Mouse (Mus musculus) thymus, adult 2 months (tissue): ENCODE results near the gene Cd6. TPM values are rescaled to one million over a fixed set of nuclear protein-coding genes. Genes with fewer than 3 reads are reported as not detected.

Source experiments
- DNase-seq: peaks from one replicate; pipeline ENCODE4 v3.0.0; 2021
- H3K27ac ChIP-seq: fragments of 200-500 bp; 2 replicates; pipeline ENCODE4 v1.5.1; 2012; ENCODE audit warnings: low read length, control low read depth; ENCODE audit not compliant: control insufficient read depth, insufficient read depth
- H3K27me3 ChIP-seq: fragments of 200-500 bp; 2 replicates; pipeline ENCODE4 v1.6.1; 2012; ENCODE audit warnings: mild to moderate bottlenecking, low read length, moderate library complexity, mixed read lengths; ENCODE audit not compliant: control insufficient read depth, insufficient read depth
- H3K36me3 ChIP-seq: fragments of 200-500 bp; 2 replicates; pipeline ENCODE4 v1.6.1; 2012; ENCODE audit warnings: mild to moderate bottlenecking, low read length, moderate library complexity; ENCODE audit not compliant: control insufficient read depth, insufficient read depth
- H3K4me1 ChIP-seq: fragments of 200-500 bp; replicated peaks from 2 replicates; pipeline ENCODE4 v1.6.1; 2012; ENCODE audit warnings: low read length; ENCODE audit not compliant: control insufficient read depth, insufficient read depth
- H3K4me3 ChIP-seq: fragments of 200-500 bp; 2 replicates; pipeline ENCODE4 v1.5.1; 2012; ENCODE audit warnings: mild to moderate bottlenecking, low read length, control low read depth, moderate library complexity; ENCODE audit not compliant: control insufficient read depth, insufficient read depth
- CTCF ChIP-seq: fragments of 200-500 bp; IDR thresholded peaks from 2 replicates; pipeline ENCODE4 v1.5.1; 2012; ENCODE audit warnings: mild to moderate bottlenecking, control low read depth, low read length, moderate library complexity, borderline replicate concordance; ENCODE audit not compliant: control insufficient read depth, poor library complexity, insufficient read depth; ENCODE audit errors: extremely low read depth
- POLR2A ChIP-seq: fragments of 200-500 bp; IDR thresholded peaks from 2 replicates; pipeline ENCODE4 v1.6.1; 2012; ENCODE audit warnings: mild to moderate bottlenecking, low read length, control low read depth, moderate library complexity; ENCODE audit not compliant: control insufficient read depth, poor library complexity, insufficient read depth; ENCODE audit errors: extremely low read depth
- WGBS: fragments of 180-500 bp; shearing (Covaris S2); methylation state at CpG from one replicate; pipeline ENCODE4 v1.1.7; 2018; 5-methylcytosine and 5-hydroxymethylcytosine counted together
- polyA plus RNA-seq: library from polyadenylated mRNA; depleted of rRNA; stranded (reverse); fragments of >200 nt; gene quantifications from 2 replicates; pipeline ENCODE4 v1.2.3, GENCODE M21; 2012

The Cd6 gene
- polyA plus RNA-seq, 1 experiment = 317 TPM

DNA sequence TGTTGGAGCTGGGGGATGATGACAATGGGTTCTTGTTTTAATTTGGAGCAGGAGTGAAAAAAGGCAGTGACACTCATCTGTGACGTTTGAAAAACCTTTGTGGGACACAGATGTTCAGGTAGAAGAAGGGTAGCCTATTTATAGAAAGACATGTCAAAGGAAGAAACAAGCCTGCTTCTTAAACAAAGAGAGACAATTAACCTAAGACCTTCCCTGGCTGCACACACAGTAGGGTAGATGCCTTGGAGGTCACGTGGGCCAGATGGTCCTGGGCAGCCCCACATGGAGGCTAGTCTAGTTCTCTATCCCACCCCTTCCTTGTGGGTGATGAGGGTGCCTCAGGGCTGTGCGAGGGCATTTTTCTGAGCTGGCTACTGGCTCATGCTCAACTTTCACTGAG, 45.8 kb downstream of the Cd6 start:
- 28% methylated on average over 3 of the region's 3 CpGs for WGBS
- H3K36me3 ChIP-seq = peaks cover 4% of the 10 kb centered on the region; the same call in 1 of the 2 replicates
- no peak for DNase-seq
- H3K27me3 ChIP-seq = no peaks in the 10 kb centered on the region
- H3K4me3 ChIP-seq = no peak overlapping the region
- peak overlapping the region; percentile 90 for H3K27ac ChIP-seq
- H3K4me1 ChIP-seq = peaks cover 81% of the 10 kb centered on the region
- TF ChIP-seq CTCF (no peak), POLR2A (no peak)

GRCm38 (mm10) chr19:10783168-10783567, 46.7 kb downstream of the Cd6 start:
- no peak for DNase-seq
- Histone ChIP-seq H3K4me3 (no peak overlapping the region), H3K27ac (peak overlapping the region; percentile 90), H3K27me3 (no peaks in the 10 kb centered on the region), H3K4me1 (peaks cover 72% of the 10 kb centered on the region), H3K36me3 (no peaks in the 10 kb centered on the region)
- 35% methylated on average over 4 of the region's 4 CpGs for WGBS
- TF ChIP-seq POLR2A (no peak), CTCF (no peak)

DNA sequence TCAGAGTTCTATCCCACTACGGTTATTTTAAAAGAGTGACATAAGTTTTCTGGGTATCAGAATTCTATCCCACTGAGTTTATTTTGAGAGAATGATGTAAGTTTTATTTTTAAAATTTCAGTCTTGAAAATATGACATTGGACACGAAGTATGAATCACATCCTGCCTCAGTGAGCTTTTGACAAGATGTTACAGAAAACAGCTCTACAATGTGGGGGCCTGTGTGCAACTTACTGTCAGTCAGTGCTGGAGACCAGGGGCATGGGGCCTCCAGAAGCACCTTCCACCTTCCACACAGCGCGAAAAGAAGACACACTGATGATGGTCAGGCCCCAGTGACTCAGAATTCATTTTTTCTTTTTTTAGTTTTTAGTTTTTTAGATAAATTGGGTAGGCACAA, 48.2 kb downstream of the Cd6 start:
- H3K4me3 ChIP-seq = no peak overlapping the region
- 69% methylated on average over 4 of the region's 4 CpGs for WGBS
- no peak for DNase-seq
- peak overlapping the region; percentile 58 for H3K27ac ChIP-seq
- TF ChIP-seq CTCF (no peak), POLR2A (no peak)
- H3K36me3 ChIP-seq = no peaks in the 10 kb centered on the region
- no peaks in the 10 kb centered on the region for H3K27me3 ChIP-seq
- H3K4me1 ChIP-seq = peaks cover 66% of the 10 kb centered on the region

DNA sequence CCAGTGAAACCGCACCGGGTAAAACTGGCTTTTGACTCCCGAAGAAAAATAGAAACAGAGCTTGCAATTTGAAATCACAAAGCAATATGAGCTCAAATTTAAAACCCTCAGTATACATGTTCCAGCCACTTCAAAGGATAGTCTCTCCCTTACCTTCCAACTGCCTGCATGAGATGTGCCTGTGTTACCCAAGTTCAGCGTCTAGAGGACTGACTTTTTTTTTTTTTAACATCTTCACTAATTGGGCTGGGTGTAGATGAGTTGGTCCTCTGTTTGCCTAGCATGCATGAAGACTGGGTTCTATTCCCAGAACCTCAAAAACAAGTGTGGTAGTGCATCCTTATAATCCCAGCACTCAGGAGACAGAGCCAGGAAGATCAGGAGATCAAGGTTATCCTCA, 53.0 kb downstream of the Cd6 start:
- Histone ChIP-seq H3K36me3 (no peaks in the 10 kb centered on the region), H3K4me3 (no peak overlapping the region), H3K27ac (no peak overlapping the region; the same call in 1 of the 2 replicates), H3K4me1 (peaks cover 51% of the 10 kb centered on the region), H3K27me3 (no peaks in the 10 kb centered on the region)
- no peak for TF ChIP-seq POLR2A
- TF ChIP-seq CTCF = no peak
- DNase-seq = no peak
- WGBS = 15% methylated on average over 4 of the region's 4 CpGs

- Histone ChIP-seq H3K27ac (no peak overlapping the region), H3K4me3 (no peak overlapping the region), H3K4me1 (peaks cover 42% of the 10 kb centered on the region), H3K36me3 (no peaks in the 10 kb centered on the region), H3K27me3 (no peaks in the 10 kb centered on the region)
- WGBS = 97% methylated on average over 6 of the region's 6 CpGs
- DNase-seq = no peak
- TF ChIP-seq CTCF = no peak
- TF ChIP-seq POLR2A = no peak
Measured at GRCm38 (mm10) chr19:10774141-10774540, 55.7 kb downstream of the Cd6 start.

DNA sequence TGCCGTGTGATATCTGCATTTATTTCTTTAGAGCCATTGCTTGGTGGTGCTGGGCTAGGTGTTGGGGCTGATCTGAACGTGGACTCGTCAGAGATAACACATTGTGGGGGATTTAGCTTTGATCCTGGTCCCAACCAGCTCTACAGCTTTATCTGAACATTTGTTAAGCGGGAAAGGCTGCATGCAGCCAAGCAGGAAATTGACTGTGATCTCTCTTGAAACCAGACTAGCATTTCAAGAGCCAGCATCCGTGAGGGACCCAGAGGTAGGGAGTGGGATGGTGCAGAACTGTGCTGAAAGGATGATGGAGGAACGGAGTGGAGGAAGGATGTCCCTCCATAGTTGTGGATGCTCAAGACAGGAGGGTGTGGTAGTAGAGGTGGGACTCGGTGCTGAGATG, 56.5 kb downstream of the Cd6 start:
- no peak for DNase-seq
- H3K4me1 ChIP-seq = peaks cover 44% of the 10 kb centered on the region
- no peaks in the 10 kb centered on the region for H3K27me3 ChIP-seq
- H3K36me3 ChIP-seq = no peaks in the 10 kb centered on the region
- peak overlapping the region; percentile 2; the same call in 1 of the 2 replicates for H3K27ac ChIP-seq
- no peak overlapping the region for H3K4me3 ChIP-seq
- 78% methylated on average over 7 of the region's 7 CpGs for WGBS
- TF ChIP-seq POLR2A = no peak
- TF ChIP-seq CTCF = no peak

DNA sequence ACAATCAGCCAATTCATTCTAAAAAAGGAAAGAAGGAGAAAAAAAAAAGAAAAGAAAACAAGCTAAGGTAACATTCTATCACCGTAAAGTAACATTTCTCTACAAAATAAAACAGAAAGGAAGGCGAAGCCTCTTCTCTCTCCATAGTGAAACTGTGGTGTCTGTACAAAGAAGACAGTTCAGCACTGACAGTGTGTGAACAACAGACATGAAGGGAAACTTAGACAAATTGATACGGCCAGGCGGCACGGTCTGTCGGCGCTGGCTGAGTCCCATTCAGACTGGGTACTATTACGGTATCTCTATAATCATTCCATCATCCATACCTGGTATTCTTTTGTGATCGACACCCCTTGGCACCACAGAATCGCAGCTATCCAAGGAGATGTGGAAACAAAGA, 57.0 kb downstream of the Cd6 start:
- no peaks in the 10 kb centered on the region for H3K27me3 ChIP-seq
- peak overlapping the region; percentile 1; the same call in 1 of the 2 replicates for H3K27ac ChIP-seq
- no peaks in the 10 kb centered on the region for H3K36me3 ChIP-seq
- WGBS = 91% methylated on average over 10 of the region's 10 CpGs
- no peak for DNase-seq
- H3K4me3 ChIP-seq = no peak overlapping the region
- H3K4me1 ChIP-seq = peaks cover 41% of the 10 kb centered on the region
- TF ChIP-seq CTCF = no peak
- TF ChIP-seq POLR2A = no peak
